Mouse (Mus musculus): Measurements from ENCODE around the gene Slc22a15. TPM values are rescaled to one million over a fixed set of nuclear protein-coding genes. Genes with fewer than 3 reads are reported as not detected.

Slc22a15 gene
- polyA plus RNA-seq, 1 experiment from 2014 or later: 5.3 TPM

GRCm38 (mm10) chr3:101952577-101952976 lies 28.3 kb upstream of the Slc22a15 start:
- Histone ChIP-seq H3K9ac (replicated peaks; ENCODE audit: low read length) (no peak overlapping the region), H3K27ac (replicated peaks; ENCODE audit: low read depth, low read length) (no peak overlapping the region), H3K9me3 (replicated peaks; ENCODE audit: control insufficient read depth, low read length) (no peaks in the 10 kb centered on the region), H3K4me1 (ENCODE audit: control insufficient read depth, insufficient read depth, low read length) (no peaks in the 10 kb centered on the region), H3K36me3 (replicated peaks; ENCODE audit: control insufficient read depth, insufficient read depth, low read depth, low read length) (no peaks in the 10 kb centered on the region), H3K27me3 (ENCODE audit: control insufficient read depth, insufficient read depth, low read length) (no peaks in the 10 kb centered on the region; the same call in 1 of the 2 replicates), H3K4me3 (ENCODE audit: low read depth, low read length) (no peak overlapping the region), H3K4me2 (ENCODE audit: low read depth, low read length) (no peak overlapping the region)
- 94% methylated on average over 2 of the region's 2 CpGs for WGBS
- ATAC-seq (replicated peaks; ENCODE audit: insufficient number of reproducible peaks, low FRiP score, low TSS enrichment, low read depth) (no peak), DNase-seq (ENCODE audit: low spot score) (no peak)

GRCm38 (mm10) chr3:101948572-101948971 lies 24.3 kb upstream of the Slc22a15 start:
- Histone ChIP-seq H3K4me2 (ENCODE audit: low read depth, low read length) (no peak overlapping the region), H3K36me3 (replicated peaks; ENCODE audit: control insufficient read depth, insufficient read depth, low read depth, low read length) (no peaks in the 10 kb centered on the region), H3K4me3 (ENCODE audit: low read depth, low read length) (no peak overlapping the region), H3K27ac (replicated peaks; ENCODE audit: low read depth, low read length) (no peak overlapping the region), H3K4me1 (ENCODE audit: control insufficient read depth, insufficient read depth, low read length) (no peaks in the 10 kb centered on the region), H3K9ac (replicated peaks; ENCODE audit: low read length) (no peak overlapping the region), H3K27me3 (ENCODE audit: control insufficient read depth, insufficient read depth, low read length) (no peaks in the 10 kb centered on the region; the same call in 1 of the 2 replicates), H3K9me3 (replicated peaks; ENCODE audit: control insufficient read depth, low read length) (no peaks in the 10 kb centered on the region)
- 69% methylated on average over 3 of the region's 3 CpGs for WGBS
- DNase-seq (ENCODE audit: low spot score) (no peak), ATAC-seq (replicated peaks; ENCODE audit: insufficient number of reproducible peaks, low FRiP score, low TSS enrichment, low read depth) (no peak)

GRCm38 (mm10) chr3:101947250-101947649 lies 23.0 kb upstream of the Slc22a15 start:
- Histone ChIP-seq H3K36me3 (replicated peaks; ENCODE audit: control insufficient read depth, insufficient read depth, low read depth, low read length) (no peaks in the 10 kb centered on the region), H3K9me3 (replicated peaks; ENCODE audit: control insufficient read depth, low read length) (no peaks in the 10 kb centered on the region), H3K9ac (replicated peaks; ENCODE audit: low read length) (no peak overlapping the region), H3K27ac (replicated peaks; ENCODE audit: low read depth, low read length) (no peak overlapping the region), H3K4me3 (ENCODE audit: low read depth, low read length) (no peak overlapping the region), H3K4me2 (ENCODE audit: low read depth, low read length) (no peak overlapping the region), H3K27me3 (ENCODE audit: control insufficient read depth, insufficient read depth, low read length) (no peaks in the 10 kb centered on the region), H3K4me1 (ENCODE audit: control insufficient read depth, insufficient read depth, low read length) (no peaks in the 10 kb centered on the region)
- ATAC-seq (replicated peaks; ENCODE audit: insufficient number of reproducible peaks, low FRiP score, low TSS enrichment, low read depth) (no peak), DNase-seq (ENCODE audit: low spot score) (no peak)
- 44% methylated on average over 4 of the region's 4 CpGs for WGBS

- Histone ChIP-seq H3K4me1 (ENCODE audit: control insufficient read depth, insufficient read depth, low read length) (no peaks in the 10 kb centered on the region), H3K36me3 (replicated peaks; ENCODE audit: control insufficient read depth, insufficient read depth, low read depth, low read length) (no peaks in the 10 kb centered on the region), H3K4me2 (ENCODE audit: low read depth, low read length) (no peak overlapping the region), H3K27ac (replicated peaks; ENCODE audit: low read depth, low read length) (no peak overlapping the region), H3K9ac (replicated peaks; ENCODE audit: low read length) (no peak overlapping the region), H3K4me3 (ENCODE audit: low read depth, low read length) (no peak overlapping the region), H3K9me3 (replicated peaks; ENCODE audit: control insufficient read depth, low read length) (no peaks in the 10 kb centered on the region), H3K27me3 (ENCODE audit: control insufficient read depth, insufficient read depth, low read length) (no peaks in the 10 kb centered on the region)
- WGBS: 77% methylated on average over 5 of the region's 5 CpGs
- DNase-seq (ENCODE audit: low spot score): no peak
- ATAC-seq (replicated peaks; ENCODE audit: insufficient number of reproducible peaks, low FRiP score, low TSS enrichment, low read depth): no peak
Measured at GRCm38 (mm10) chr3:101945257-101945656, 21.0 kb upstream of the Slc22a15 start.

GRCm38 (mm10) chr3:101940418-101940817 lies 16.2 kb upstream of the Slc22a15 start:
- H3K27ac ChIP-seq (replicated peaks; ENCODE audit: low read depth, low read length): no peak overlapping the region
- DNase-seq (ENCODE audit: low spot score) (no peak), ATAC-seq (replicated peaks; ENCODE audit: insufficient number of reproducible peaks, low FRiP score, low TSS enrichment, low read depth) (no peak)
- H3K9ac ChIP-seq (replicated peaks; ENCODE audit: low read length): no peak overlapping the region
- WGBS: 70% methylated on average over 4 of the region's 4 CpGs
- H3K4me2 ChIP-seq (ENCODE audit: low read depth, low read length): no peak overlapping the region
- no peak overlapping the region for H3K4me3 ChIP-seq (ENCODE audit: low read depth, low read length)
- H3K4me1 ChIP-seq (ENCODE audit: control insufficient read depth, insufficient read depth, low read length): no peaks in the 10 kb centered on the region
- no peaks in the 10 kb centered on the region for H3K27me3 ChIP-seq (ENCODE audit: control insufficient read depth, insufficient read depth, low read length)
- no peaks in the 10 kb centered on the region for H3K9me3 ChIP-seq (replicated peaks; ENCODE audit: control insufficient read depth, low read length)
- no peaks in the 10 kb centered on the region for H3K36me3 ChIP-seq (replicated peaks; ENCODE audit: control insufficient read depth, insufficient read depth, low read depth, low read length)

- H3K4me1 ChIP-seq (ENCODE audit: control insufficient read depth, insufficient read depth, low read length): no peaks in the 10 kb centered on the region
- 81% methylated on average over 3 of the region's 3 CpGs for WGBS
- no peaks in the 10 kb centered on the region for H3K9me3 ChIP-seq (replicated peaks; ENCODE audit: control insufficient read depth, low read length)
- DNase-seq (ENCODE audit: low spot score) (no peak), ATAC-seq (replicated peaks; ENCODE audit: insufficient number of reproducible peaks, low FRiP score, low TSS enrichment, low read depth) (no peak)
- H3K9ac ChIP-seq (replicated peaks; ENCODE audit: low read length): no peak overlapping the region
- H3K27ac ChIP-seq (replicated peaks; ENCODE audit: low read depth, low read length): no peak overlapping the region
- no peaks in the 10 kb centered on the region for H3K36me3 ChIP-seq (replicated peaks; ENCODE audit: control insufficient read depth, insufficient read depth, low read depth, low read length)
- H3K4me3 ChIP-seq (ENCODE audit: low read depth, low read length): no peak overlapping the region
- no peak overlapping the region for H3K4me2 ChIP-seq (ENCODE audit: low read depth, low read length)
- no peaks in the 10 kb centered on the region for H3K27me3 ChIP-seq (ENCODE audit: control insufficient read depth, insufficient read depth, low read length)
Measured at GRCm38 (mm10) chr3:101939865-101940264, 15.6 kb upstream of the Slc22a15 start.

- no peak for ATAC-seq (replicated peaks; ENCODE audit: insufficient number of reproducible peaks, low FRiP score, low TSS enrichment, low read depth)
- no peak for DNase-seq (ENCODE audit: low spot score)
Measured at GRCm38 (mm10) chr3:101939152-101939551, 14.9 kb upstream of the Slc22a15 start.

GRCm38 (mm10) chr3:101936369-101936768 lies 12.1 kb upstream of the Slc22a15 start:
- Histone ChIP-seq H3K9me3 (replicated peaks; ENCODE audit: control insufficient read depth, low read length) (no peaks in the 10 kb centered on the region), H3K4me2 (ENCODE audit: low read depth, low read length) (no peak overlapping the region), H3K27me3 (ENCODE audit: control insufficient read depth, insufficient read depth, low read length) (no peaks in the 10 kb centered on the region), H3K4me3 (ENCODE audit: low read depth, low read length) (no peak overlapping the region), H3K4me1 (ENCODE audit: control insufficient read depth, insufficient read depth, low read length) (no peaks in the 10 kb centered on the region), H3K27ac (replicated peaks; ENCODE audit: low read depth, low read length) (no peak overlapping the region), H3K9ac (replicated peaks; ENCODE audit: low read length) (no peak overlapping the region), H3K36me3 (replicated peaks; ENCODE audit: control insufficient read depth, insufficient read depth, low read depth, low read length) (no peaks in the 10 kb centered on the region)
- 75% methylated on average over 3 of the region's 3 CpGs for WGBS
- no peak for ATAC-seq (replicated peaks; ENCODE audit: insufficient number of reproducible peaks, low FRiP score, low TSS enrichment, low read depth)
- no peak for DNase-seq (ENCODE audit: low spot score)

More at GRCm38 (mm10) chr3:101939152-101939551, 14.9 kb upstream of the Slc22a15 start:
- no peaks in the 10 kb centered on the region for H3K36me3 ChIP-seq (replicated peaks; ENCODE audit: control insufficient read depth, insufficient read depth, low read depth, low read length)
- no peak overlapping the region for H3K27ac ChIP-seq (replicated peaks; ENCODE audit: low read depth, low read length)
- no peaks in the 10 kb centered on the region for H3K27me3 ChIP-seq (ENCODE audit: control insufficient read depth, insufficient read depth, low read length)
- no peak overlapping the region for H3K4me3 ChIP-seq (ENCODE audit: low read depth, low read length)
- no peak overlapping the region for H3K4me2 ChIP-seq (ENCODE audit: low read depth, low read length)
- H3K4me1 ChIP-seq (ENCODE audit: control insufficient read depth, insufficient read depth, low read length): no peaks in the 10 kb centered on the region
- no peaks in the 10 kb centered on the region for H3K9me3 ChIP-seq (replicated peaks; ENCODE audit: control insufficient read depth, low read length)
- no peak overlapping the region for H3K9ac ChIP-seq (replicated peaks; ENCODE audit: low read length)
- WGBS: 64% methylated on average over 7 of the region's 7 CpGs
